Mouse (Mus musculus) heart, postnatal 25 days (tissue): ENCODE results near the gene Dmbx1. TPM values are rescaled to one million over a fixed set of nuclear protein-coding genes. Genes with fewer than 3 reads are reported as not detected.

Experiments used
- DNase-seq: peaks from one replicate; pipeline ENCODE4 v3.0.0; 2022; ENCODE audit warnings: low spot score
- intact Hi-C: fragments of 180-260 bp; cut with DNase I; formaldehyde crosslinking; loops from one replicate; pipeline ENCODE4 v1.15.1; 2025
- total RNA-seq, 2 experiments: library from RNA; stranded (reverse); gene quantifications; 2 replicates each; pipeline ENCODE4 v1.2.3; 2021

The Dmbx1 gene
- not detected for total RNA-seq

GRCm38 (mm10) chr4:115939295-115940102 is at the start of gene Dmbx1:
Gene Dmbx1 (minus strand): TSS chr4:115939926.
- DNase-seq = no peak
- intact Hi-C loops = no loop called here

- intact Hi-C loops = no loop called here
Measured at GRCm38 (mm10) chr4:115989382-115989781, 49.7 kb upstream of the Dmbx1 start.

GRCm38 (mm10) chr4:115987858-115988530 is 48.3 kb upstream of the Dmbx1 start:
- intact Hi-C loops = no loop called here
- DNase-seq = no peak

More at GRCm38 (mm10) chr4:115989382-115989781, 49.7 kb upstream of the Dmbx1 start:
- no peak for DNase-seq

- no peak for DNase-seq
- intact Hi-C loops = no loop called here
Measured at GRCm38 (mm10) chr4:115987436-115987835, 47.7 kb upstream of the Dmbx1 start.

GRCm38 (mm10) chr4:115984967-115985366 is 45.2 kb upstream of the Dmbx1 start:
- intact Hi-C loops = no loop called here
- no peak for DNase-seq

- intact Hi-C loops = no loop called here
- DNase-seq = peak; percentile 18
Measured at GRCm38 (mm10) chr4:115984111-115984510, 44.4 kb upstream of the Dmbx1 start.

GRCm38 (mm10) chr4:115980676-115981075 is 41.0 kb upstream of the Dmbx1 start:
- intact Hi-C loops = loop anchor here (1.0 to 2.0 kb wide), 3 partner anchors 28 to 250 kb away; no protein-coding TSS in a partner anchor
- no peak for DNase-seq

GRCm38 (mm10) chr4:115979437-115979836 is 39.7 kb upstream of the Dmbx1 start:
- DNase-seq = no peak
- intact Hi-C loops = no loop called here

- no peak for DNase-seq
- intact Hi-C loops = no loop called here
Measured at GRCm38 (mm10) chr4:115978911-115979310, 39.2 kb upstream of the Dmbx1 start.

- intact Hi-C loops = no loop called here
- no peak for DNase-seq
Measured at GRCm38 (mm10) chr4:115972543-115972942, 32.8 kb upstream of the Dmbx1 start.

GRCm38 (mm10) chr4:115964446-115964845 is 24.7 kb upstream of the Dmbx1 start:
- intact Hi-C loops = no loop called here
- no peak for DNase-seq

GRCm38 (mm10) chr4:115963751-115964150 is 24.0 kb upstream of the Dmbx1 start:
- intact Hi-C loops = no loop called here
- no peak for DNase-seq

GRCm38 (mm10) chr4:115962671-115963412 is 23.1 kb upstream of the Dmbx1 start:
- DNase-seq = no peak

GRCm38 (mm10) chr4:115961991-115962390 is 22.3 kb upstream of the Dmbx1 start:
- intact Hi-C loops = no loop called here
- no peak for DNase-seq

More at GRCm38 (mm10) chr4:115962671-115963412, 23.1 kb upstream of the Dmbx1 start:
- intact Hi-C loops = no loop called here

- intact Hi-C loops = no loop called here
- DNase-seq = no peak
Measured at GRCm38 (mm10) chr4:115959546-115959945, 19.8 kb upstream of the Dmbx1 start.

GRCm38 (mm10) chr4:115955494-115955775 is 15.7 kb upstream of the Dmbx1 start:
- intact Hi-C loops = no loop called here
- no peak for DNase-seq

- intact Hi-C loops = no loop called here
- DNase-seq = no peak
Measured at GRCm38 (mm10) chr4:115954656-115955493, 15.1 kb upstream of the Dmbx1 start.

GRCm38 (mm10) chr4:115953559-115953958 is 13.8 kb upstream of the Dmbx1 start:
- no peak for DNase-seq
- intact Hi-C loops = loop anchor here (2.0 kb wide), 1 partner anchor 27 kb away; no protein-coding TSS in a partner anchor

GRCm38 (mm10) chr4:115952758-115953157 is 13.0 kb upstream of the Dmbx1 start:
- intact Hi-C loops = loop anchor here (1.0 to 2.0 kb wide), 3 partner anchors 28 to 220 kb away; no protein-coding TSS in a partner anchor
- DNase-seq = no peak
